Mouse (Mus musculus) embryonic fibroblast, embryonic 13.5 days (primary cell): Measurements from ENCODE around the gene Prok1.

ENCODE experiments used
- CTCF ChIP-seq: IDR thresholded peaks from 2 replicates; pipeline ENCODE4 v1.5.1; 2011; ENCODE audit warnings: mild to moderate bottlenecking, control low read depth, low read length, moderate library complexity, borderline replicate concordance; ENCODE audit not compliant: insufficient read depth
- POLR2A ChIP-seq: IDR thresholded peaks from 2 replicates; pipeline ENCODE4 v1.6.1; 2011; ENCODE audit warnings: low read depth, mild to moderate bottlenecking, control low read depth, low read length, moderate library complexity

- TF ChIP-seq CTCF, result no peak
- no peak for TF ChIP-seq POLR2A
Measured at GRCm38 (mm10) chr3:107206490-107207150, 32.9 kb downstream of the Prok1 start.
